Mouse (Mus musculus) thymus, adult 2 months (tissue): ENCODE results near the gene Umad1. TPM values are rescaled to one million over a fixed set of nuclear protein-coding genes. Genes with fewer than 3 reads are reported as not detected.

Source experiments
- DNase-seq: peaks from one replicate; pipeline ENCODE4 v3.0.0; 2021
- H3K27ac ChIP-seq: fragments of 200-500 bp; 2 replicates; pipeline ENCODE4 v1.5.1; 2012; ENCODE audit warnings: low read length, control low read depth; ENCODE audit not compliant: control insufficient read depth, insufficient read depth
- H3K27me3 ChIP-seq: fragments of 200-500 bp; 2 replicates; pipeline ENCODE4 v1.6.1; 2012; ENCODE audit warnings: mild to moderate bottlenecking, low read length, moderate library complexity, mixed read lengths; ENCODE audit not compliant: control insufficient read depth, insufficient read depth
- H3K36me3 ChIP-seq: fragments of 200-500 bp; 2 replicates; pipeline ENCODE4 v1.6.1; 2012; ENCODE audit warnings: mild to moderate bottlenecking, low read length, moderate library complexity; ENCODE audit not compliant: control insufficient read depth, insufficient read depth
- H3K4me1 ChIP-seq: fragments of 200-500 bp; replicated peaks from 2 replicates; pipeline ENCODE4 v1.6.1; 2012; ENCODE audit warnings: low read length; ENCODE audit not compliant: control insufficient read depth, insufficient read depth
- H3K4me3 ChIP-seq: fragments of 200-500 bp; 2 replicates; pipeline ENCODE4 v1.5.1; 2012; ENCODE audit warnings: mild to moderate bottlenecking, low read length, control low read depth, moderate library complexity; ENCODE audit not compliant: control insufficient read depth, insufficient read depth
- CTCF ChIP-seq: fragments of 200-500 bp; IDR thresholded peaks from 2 replicates; pipeline ENCODE4 v1.5.1; 2012; ENCODE audit warnings: mild to moderate bottlenecking, control low read depth, low read length, moderate library complexity, borderline replicate concordance; ENCODE audit not compliant: control insufficient read depth, poor library complexity, insufficient read depth; ENCODE audit errors: extremely low read depth
- POLR2A ChIP-seq: fragments of 200-500 bp; IDR thresholded peaks from 2 replicates; pipeline ENCODE4 v1.6.1; 2012; ENCODE audit warnings: mild to moderate bottlenecking, low read length, control low read depth, moderate library complexity; ENCODE audit not compliant: control insufficient read depth, poor library complexity, insufficient read depth; ENCODE audit errors: extremely low read depth
- WGBS: fragments of 180-500 bp; shearing (Covaris S2); methylation state at CpG from one replicate; pipeline ENCODE4 v1.1.7; 2018; 5-methylcytosine and 5-hydroxymethylcytosine counted together
- polyA plus RNA-seq: library from polyadenylated mRNA; depleted of rRNA; stranded (reverse); fragments of >200 nt; gene quantifications from 2 replicates; pipeline ENCODE4 v1.2.3, GENCODE M21; 2012

Umad1 gene
- polyA plus RNA-seq, 1 experiment = 13.5 TPM

- TF ChIP-seq CTCF = no peak
- no peak for TF ChIP-seq POLR2A
- DNase-seq = no peak
- H3K36me3 ChIP-seq = no peaks in the 10 kb centered on the region
- peaks cover 9% of the 10 kb centered on the region for H3K4me1 ChIP-seq
- no peak overlapping the region for H3K27ac ChIP-seq
- 93% methylated on average over 3 of the region's 3 CpGs for WGBS
- H3K4me3 ChIP-seq = no peak overlapping the region
- H3K27me3 ChIP-seq = no peaks in the 10 kb centered on the region
These were observed 182.7 kb downstream of the Umad1 start for GRCm38 (mm10) chr6:8441814-8442213.

DNA sequence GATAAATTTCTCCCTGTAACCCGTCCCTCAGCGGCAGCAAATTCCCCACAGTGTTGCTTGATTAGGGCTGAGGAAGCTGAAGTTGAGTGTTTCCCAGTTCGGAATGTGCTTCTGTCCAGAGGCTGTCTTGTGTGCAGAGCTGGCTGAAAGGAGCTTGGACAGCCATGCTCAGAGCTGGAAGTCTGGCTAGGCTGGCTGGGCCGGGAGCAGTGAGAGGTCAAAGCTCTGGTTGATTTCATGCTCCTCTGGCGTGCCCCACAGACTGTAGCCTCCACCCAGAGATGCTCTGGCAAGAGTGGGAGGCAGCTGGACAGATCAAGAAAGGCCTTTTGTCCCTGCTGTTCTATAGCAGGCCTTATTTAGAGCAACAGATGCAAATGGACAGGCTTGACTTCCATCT is 187.7 kb downstream of the Umad1 start:
- H3K4me1 ChIP-seq = peaks cover 5% of the 10 kb centered on the region; the same call in 1 of the 2 replicates
- no peak for TF ChIP-seq CTCF
- no peak for TF ChIP-seq POLR2A
- DNase-seq = no peak
- H3K36me3 ChIP-seq = no peaks in the 10 kb centered on the region
- H3K27me3 ChIP-seq = no peaks in the 10 kb centered on the region
- no peak overlapping the region for H3K27ac ChIP-seq
- 91% methylated on average over 5 of the region's 5 CpGs for WGBS
- no peak overlapping the region for H3K4me3 ChIP-seq

- no peak for TF ChIP-seq CTCF
- TF ChIP-seq POLR2A = no peak
- no peaks in the 10 kb centered on the region for H3K36me3 ChIP-seq
- 96% methylated on average over 5 of the region's 5 CpGs for WGBS
- no peak for DNase-seq
- H3K4me1 ChIP-seq = no peaks in the 10 kb centered on the region
- no peak overlapping the region for H3K4me3 ChIP-seq
- no peaks in the 10 kb centered on the region for H3K27me3 ChIP-seq
- no peak overlapping the region for H3K27ac ChIP-seq
These were observed 196.5 kb downstream of the Umad1 start for GRCm38 (mm10) chr6:8455599-8455998.

DNA sequence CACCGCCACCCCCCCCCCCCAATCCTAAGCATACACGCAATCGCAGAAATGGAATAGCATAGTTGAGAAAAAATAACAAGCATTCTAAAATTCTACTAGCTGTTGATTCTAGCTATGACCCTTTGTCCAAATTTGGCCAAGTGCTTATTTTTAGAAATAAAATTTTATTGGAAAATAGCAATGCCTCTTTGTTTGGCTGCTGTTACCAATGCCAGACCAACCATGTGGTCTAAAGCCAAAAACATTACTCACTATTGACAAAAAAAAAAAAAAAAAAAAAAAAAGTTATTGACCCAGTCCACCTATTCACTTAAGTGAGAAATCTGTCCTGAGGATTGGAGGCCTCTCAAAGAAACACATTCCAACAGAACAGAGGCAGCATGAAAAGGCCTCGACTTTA is 199.5 kb downstream of the Umad1 start:
- H3K27me3 ChIP-seq = no peaks in the 10 kb centered on the region
- WGBS = 95% methylated on average over 4 of the region's 4 CpGs
- H3K36me3 ChIP-seq = no peaks in the 10 kb centered on the region
- no peak for DNase-seq
- H3K4me1 ChIP-seq = peaks cover 7% of the 10 kb centered on the region
- H3K27ac ChIP-seq = no peak overlapping the region
- H3K4me3 ChIP-seq = no peak overlapping the region
- TF ChIP-seq CTCF (no peak), POLR2A (no peak)

- H3K4me1 ChIP-seq = peaks cover 11% of the 10 kb centered on the region
- no peak overlapping the region for H3K4me3 ChIP-seq
- WGBS = 96% methylated on average over 2 of the region's 2 CpGs
- no peak for TF ChIP-seq CTCF
- TF ChIP-seq POLR2A = no peak
- DNase-seq = no peak
- no peaks in the 10 kb centered on the region for H3K27me3 ChIP-seq
- no peaks in the 10 kb centered on the region for H3K36me3 ChIP-seq
- no peak overlapping the region for H3K27ac ChIP-seq
These were observed 203.4 kb downstream of the Umad1 start for GRCm38 (mm10) chr6:8462447-8462846.

DNA sequence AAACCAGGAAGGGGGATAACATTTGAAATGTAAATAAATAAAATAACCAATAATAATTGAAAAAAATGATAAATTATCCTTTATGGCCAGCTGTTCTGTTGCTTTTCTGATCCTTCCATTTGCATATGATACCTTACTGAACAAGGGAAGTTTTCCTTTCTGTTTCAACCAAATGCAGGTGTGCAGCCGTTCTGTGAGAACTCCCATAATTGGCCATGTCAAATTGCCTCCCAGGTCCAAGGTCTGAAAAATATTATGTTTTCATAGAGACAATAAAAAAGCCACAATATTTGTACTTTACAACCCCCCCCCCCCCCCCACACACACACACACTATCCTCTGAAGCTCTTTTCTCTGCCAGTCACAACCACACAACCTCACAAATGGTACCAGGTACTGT is 206.3 kb downstream of the Umad1 start:
- H3K27me3 ChIP-seq = no peaks in the 10 kb centered on the region
- TF ChIP-seq POLR2A (no peak), CTCF (no peak)
- H3K4me3 ChIP-seq = no peak overlapping the region
- H3K4me1 ChIP-seq = peaks cover 11% of the 10 kb centered on the region
- H3K27ac ChIP-seq = no peak overlapping the region
- 51% methylated on average over 1 of the region's 1 CpGs for WGBS
- H3K36me3 ChIP-seq = no peaks in the 10 kb centered on the region
- DNase-seq = no peak

GRCm38 (mm10) chr6:8465985-8466384 is 206.9 kb downstream of the Umad1 start:
- H3K27ac ChIP-seq = no peak overlapping the region
- no peak for DNase-seq

More at GRCm38 (mm10) chr6:8465985-8466384, 206.9 kb downstream of the Umad1 start:
- no peaks in the 10 kb centered on the region for H3K36me3 ChIP-seq
- H3K4me3 ChIP-seq = no peak overlapping the region
- peaks cover 11% of the 10 kb centered on the region for H3K4me1 ChIP-seq
- TF ChIP-seq CTCF = no peak
- TF ChIP-seq POLR2A = no peak
- 97% methylated on average over 5 of the region's 5 CpGs for WGBS
- H3K27me3 ChIP-seq = no peaks in the 10 kb centered on the region
